Mouse (Mus musculus): Measurements from ENCODE around the gene Rab11fip4.

DNA sequence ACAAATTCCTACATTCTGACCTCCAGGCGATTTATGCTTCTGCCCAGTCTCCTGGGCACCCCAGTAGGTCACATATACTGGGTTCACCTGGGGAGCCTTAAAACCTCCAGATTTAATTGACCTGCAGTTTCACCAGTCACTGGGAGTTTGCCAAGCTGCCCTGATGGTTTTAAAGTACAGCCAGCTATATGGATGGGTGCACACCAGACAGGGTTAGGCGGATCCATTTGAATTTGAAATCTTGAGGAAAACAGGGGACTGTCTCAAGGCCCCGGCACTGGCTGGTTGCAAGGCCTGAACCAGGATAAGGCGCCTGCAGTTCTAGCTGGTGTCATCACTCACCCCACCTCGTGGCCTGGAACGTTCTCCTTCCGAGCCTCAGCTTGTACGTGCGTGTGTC lies 52.7 kb downstream of the Rab11fip4 start:
- TF ChIP-seq CTCF (IDR thresholded peaks at IDR 0.05; ENCODE audit: low read depth) (no peak), EP300 (IDR thresholded peaks at IDR 0.05; ENCODE audit: low read depth) (no peak)
